Mouse (Mus musculus) forebrain, postnatal 0 days (tissue): ENCODE measurements at regions not wholly inside any gene's neighbourhood (a gene's known extent, or its start where the extent isn't known, plus 50 kb on each side); places are given as distances from the start of the nearest gene placed in this dataset.

Source experiments
- ATAC-seq: fragments of 200-750 bp; cut with Nextera tagmentation; 2 replicates; pipeline ENCODE4 v1.8.0; 2017; ENCODE audit warnings: mild to moderate bottlenecking, moderate library complexity
- DNase-seq: peaks from one replicate; pipeline ENCODE4 v3.0.0-alpha.2; 2015
- H3K27ac ChIP-seq: fragments of 300-500 bp; sonication (generic); 2 replicates; pipeline ENCODE4 v1.5.1; 2014; ENCODE audit warnings: low read depth, mild to moderate bottlenecking, antibody characterized with exemption, low read length, moderate library complexity, mixed read lengths
- H3K27me3 ChIP-seq: fragments of 300-500 bp; sonication (generic); 2 replicates; pipeline ENCODE4 v1.6.1; 2014; ENCODE audit warnings: mild to moderate bottlenecking, low read length, mixed read lengths; ENCODE audit not compliant: insufficient read depth
- H3K36me3 ChIP-seq: fragments of 300-500 bp; sonication (generic); 2 replicates; pipeline ENCODE4 v1.6.1; 2014; ENCODE audit warnings: mild to moderate bottlenecking, moderate library complexity; ENCODE audit not compliant: insufficient read depth
- H3K4me1 ChIP-seq: fragments of 300-500 bp; sonication (generic); 2 replicates; pipeline ENCODE4 v1.6.1; 2014; ENCODE audit warnings: antibody characterized with exemption; ENCODE audit not compliant: insufficient read depth
- H3K4me2 ChIP-seq: fragments of 300-500 bp; sonication (generic); 2 replicates; pipeline ENCODE4 v1.6.1; 2014; ENCODE audit warnings: low read depth, mild to moderate bottlenecking, moderate library complexity
- H3K4me3 ChIP-seq: fragments of 300-500 bp; sonication (generic); 2 replicates; pipeline ENCODE4 v1.5.1; 2014; ENCODE audit warnings: low read depth, low read length, mixed read lengths
- H3K9ac ChIP-seq: fragments of 300-500 bp; sonication (generic); 2 replicates; pipeline ENCODE4 v1.6.1; 2014; ENCODE audit warnings: mild to moderate bottlenecking
- H3K9me3 ChIP-seq: fragments of 300-500 bp; sonication (generic); 2 replicates; pipeline ENCODE4 v1.6.1; 2016; ENCODE audit warnings: low read length
- CTCF ChIP-seq: sonication (generic); IDR thresholded peaks from 2 replicates; pipeline ENCODE4 v1.5.1; 2016; ENCODE audit warnings: antibody characterized with exemption, control low read depth, low read depth
- WGBS: fragments of 180-500 bp; shearing (Covaris S2); extraction: QIAGEN DNeasy Blood & Tissue Kit; methylation state at CpG from one replicate; pipeline ENCODE4 v1.1.7; 2014; 5-methylcytosine and 5-hydroxymethylcytosine counted together

GRCm38 (mm10) chr12:88620084-88620483 is 102.6 kb upstream of the Nrxn3 start:
- H3K27ac ChIP-seq, result no peak overlapping the region
- H3K4me2 ChIP-seq, result no peak overlapping the region
- no peak overlapping the region for H3K4me3 ChIP-seq
- H3K4me1 ChIP-seq, result no peaks in the 10 kb centered on the region
- DNase-seq (peak; percentile 27), ATAC-seq (peak; percentile 78)
- WGBS, result 14% methylated on average over 2 of the region's 2 CpGs
- H3K36me3 ChIP-seq, result no peaks in the 10 kb centered on the region
- no peaks in the 10 kb centered on the region for H3K9me3 ChIP-seq
- peak; percentile 38; the same call in 1 of the 2 replicates for TF ChIP-seq CTCF
- no peaks in the 10 kb centered on the region for H3K27me3 ChIP-seq
- H3K9ac ChIP-seq, result no peak overlapping the region

GRCm38 (mm10) chr12:88644281-88644680 is 78.4 kb upstream of the Nrxn3 start:
- ATAC-seq, result no peak
- H3K36me3 ChIP-seq, result no peaks in the 10 kb centered on the region
- DNase-seq, result no peak
- no peaks in the 10 kb centered on the region for H3K27me3 ChIP-seq
- H3K4me3 ChIP-seq, result no peak overlapping the region
- no peaks in the 10 kb centered on the region for H3K9me3 ChIP-seq
- no peak overlapping the region for H3K9ac ChIP-seq
- TF ChIP-seq CTCF, result no peak
- H3K4me2 ChIP-seq, result no peak overlapping the region
- no peaks in the 10 kb centered on the region for H3K4me1 ChIP-seq
- no peak overlapping the region for H3K27ac ChIP-seq

DNA sequence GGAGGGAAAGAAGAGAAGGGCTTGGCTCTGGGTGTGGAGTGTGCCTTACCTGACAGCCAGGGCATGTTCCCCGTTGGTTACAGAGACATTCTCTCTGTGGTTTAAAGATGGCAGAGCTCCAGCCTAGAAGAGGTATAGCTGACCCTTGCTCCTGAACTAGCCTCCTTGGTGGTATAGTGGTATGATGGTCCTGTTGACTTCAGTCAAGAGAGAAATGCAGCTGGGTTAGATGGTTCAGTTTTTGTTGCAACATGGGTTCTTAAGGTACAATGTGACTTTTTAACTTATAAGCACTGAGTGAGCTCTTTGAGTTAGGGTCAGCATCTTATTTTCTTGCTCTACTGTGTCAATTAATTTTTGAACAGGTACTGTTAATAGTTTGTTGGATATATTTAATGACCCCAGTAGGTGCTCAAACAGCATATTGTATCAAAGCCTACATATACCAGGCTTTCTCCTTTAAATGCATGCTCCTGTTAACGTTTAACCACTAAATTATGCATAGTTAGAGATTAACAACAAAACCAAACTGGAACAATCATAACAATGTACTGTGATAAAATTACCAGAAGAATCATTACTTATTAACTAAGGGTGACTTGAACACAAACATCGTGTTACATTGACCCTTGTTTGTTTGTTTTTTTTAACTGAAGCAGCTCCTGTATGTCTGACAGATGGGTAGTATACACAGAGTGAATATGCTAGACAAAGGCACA is 70.5 kb upstream of the Nrxn3 start:
- Histone ChIP-seq H3K27ac (no peak overlapping the region), H3K4me3 (no peak overlapping the region), H3K36me3 (no peaks in the 10 kb centered on the region), H3K9ac (no peak overlapping the region), H3K4me2 (no peak overlapping the region), H3K4me1 (no peaks in the 10 kb centered on the region), H3K27me3 (no peaks in the 10 kb centered on the region), H3K9me3 (no peaks in the 10 kb centered on the region)
- DNase-seq, result no peak
- 83% methylated on average over 3 of the region's 3 CpGs for WGBS
- ATAC-seq, result no peak
- TF ChIP-seq CTCF, result no peak
